Mouse (Mus musculus) frontal cortex, postnatal 10 days (tissue): ENCODE measurements around the gene Efna4.

Source experiments
- DNase-seq, 2 experiments: peaks; one replicate each; pipeline ENCODE4 v3.0.0; 2022; ENCODE audit warnings: low spot score in 2 of 2, mixed read lengths in 1 of 2

The Efna4 gene

GRCm38 (mm10) chr3:89305551-89306325 lies 32.1 kb downstream of the Efna4 start:
- DNase-seq = no peak

DNA sequence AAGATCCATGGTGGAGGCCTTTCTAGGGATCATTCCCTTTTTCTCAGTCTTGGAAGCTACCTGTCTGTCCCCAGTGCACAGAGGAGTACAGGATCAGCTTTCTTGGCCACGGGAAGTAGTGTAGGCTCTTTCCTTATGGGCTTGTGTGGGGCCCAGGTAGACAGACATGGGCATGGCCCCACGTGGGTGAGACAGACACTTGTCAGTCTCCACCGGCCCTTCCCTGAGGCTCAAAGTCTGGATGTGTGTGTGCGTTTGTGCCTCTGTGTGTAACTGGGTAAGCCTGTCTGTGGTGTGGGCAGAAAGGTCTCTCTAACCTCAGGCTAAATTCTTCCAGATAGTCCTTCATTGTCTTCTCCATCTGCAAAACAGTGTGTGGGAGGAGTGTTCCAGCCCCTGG lies 32.7 kb downstream of the Efna4 start:
- no peak for DNase-seq

- no peak for DNase-seq
Observed at GRCm38 (mm10) chr3:89304440-89304839, 33.4 kb downstream of the Efna4 start.

GRCm38 (mm10) chr3:89300514-89300913 lies 37.3 kb downstream of the Efna4 start:
- DNase-seq = no peak

- no peak for DNase-seq
Observed at GRCm38 (mm10) chr3:89300071-89300470, 37.8 kb downstream of the Efna4 start.

- DNase-seq = peak in 1 of 2 experiments; percentile 21
Observed at GRCm38 (mm10) chr3:89299499-89299898, 38.3 kb downstream of the Efna4 start.

GRCm38 (mm10) chr3:89298908-89299307 lies 38.9 kb downstream of the Efna4 start:
- no peak for DNase-seq

DNA sequence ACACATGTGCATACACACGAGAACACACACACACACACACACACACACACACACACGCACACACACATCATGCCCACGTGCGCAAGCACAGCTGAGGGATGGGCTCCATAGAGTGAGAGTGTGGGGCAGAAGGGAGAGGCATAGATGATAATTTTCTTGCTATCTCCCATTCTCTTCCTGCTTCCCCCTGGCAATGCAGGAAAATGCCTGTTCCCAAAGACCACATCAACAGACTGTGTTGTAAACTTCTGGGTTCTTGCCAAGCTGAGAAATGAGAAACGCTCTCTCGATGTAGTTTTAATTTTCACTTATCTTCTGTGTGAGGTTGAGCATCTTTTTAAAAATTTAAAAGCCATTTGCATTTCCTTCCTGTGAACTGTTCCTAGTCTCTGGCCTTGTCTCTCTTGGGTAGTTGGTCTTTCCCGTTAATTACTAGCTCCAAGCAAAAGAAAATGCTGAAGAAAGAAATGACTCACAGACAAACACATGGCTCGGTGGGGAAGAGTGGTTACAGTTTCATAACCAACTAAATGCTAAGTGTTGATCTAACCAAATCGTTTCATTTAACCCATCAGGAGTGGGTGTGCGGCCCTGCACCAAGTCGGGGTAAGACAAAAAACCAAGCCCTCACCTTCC lies 40.9 kb downstream of the Efna4 start:
- DNase-seq = no peak

- DNase-seq = no peak
Observed at GRCm38 (mm10) chr3:89295685-89296230, 42.1 kb downstream of the Efna4 start.

DNA sequence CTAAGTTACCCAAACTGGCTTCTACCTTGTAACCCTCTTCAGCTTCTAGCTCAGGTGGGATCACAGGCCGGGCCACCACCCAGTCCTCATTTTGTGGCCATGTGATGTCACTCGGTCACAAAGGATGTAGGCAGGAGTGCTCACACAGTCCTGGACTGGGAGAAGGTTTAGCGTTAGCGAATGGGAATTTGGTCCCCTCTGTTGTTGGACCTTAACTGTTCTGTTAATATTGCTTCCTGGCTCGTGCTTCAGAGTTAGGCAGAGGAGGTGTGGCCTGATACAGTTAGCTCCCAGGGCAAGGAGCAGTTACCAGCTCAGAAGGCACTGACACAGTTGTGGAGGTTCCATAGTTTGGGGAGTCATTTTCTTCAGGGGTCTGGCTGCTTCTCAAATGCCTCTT lies 43.6 kb downstream of the Efna4 start:
- DNase-seq = no peak

DNA sequence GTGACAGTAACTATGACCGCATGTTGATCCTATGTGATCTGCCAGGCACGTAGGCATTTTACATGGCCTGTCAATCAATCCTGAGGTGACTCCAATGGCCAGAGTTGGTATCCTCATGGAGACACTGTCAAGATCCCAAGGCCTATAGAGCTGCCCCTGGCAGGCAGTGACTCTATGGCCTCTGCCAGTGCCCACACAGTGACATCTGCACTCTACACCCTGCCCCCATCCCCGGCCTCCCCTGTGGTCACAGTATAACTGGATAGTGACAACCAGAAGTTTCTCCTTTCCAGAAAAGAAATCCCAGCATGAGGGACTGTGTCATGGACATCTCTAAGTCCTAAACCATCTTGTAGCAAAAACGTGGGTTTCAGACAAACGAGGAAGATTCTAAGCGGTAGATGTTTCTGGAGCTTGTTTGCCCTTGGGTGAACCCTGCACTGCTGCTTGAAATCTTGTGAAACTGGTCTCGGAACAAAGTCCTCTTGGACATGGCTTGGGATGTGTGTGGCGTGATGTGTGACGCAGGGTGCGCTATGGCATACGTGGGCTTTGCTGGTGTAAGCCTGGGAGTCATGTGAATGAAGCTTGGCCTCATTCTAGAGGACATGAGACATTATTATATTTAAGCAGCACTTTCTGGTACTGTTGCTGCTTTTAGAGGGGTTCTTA lies 44.4 kb downstream of the Efna4 start:
- DNase-seq = no peak

- DNase-seq = no peak
Observed at GRCm38 (mm10) chr3:89292303-89292702, 45.5 kb downstream of the Efna4 start.

GRCm38 (mm10) chr3:89291874-89292273 lies 46.0 kb downstream of the Efna4 start:
- DNase-seq = no peak

- DNase-seq = no peak
Observed at GRCm38 (mm10) chr3:89288503-89288928, 49.3 kb downstream of the Efna4 start.

DNA sequence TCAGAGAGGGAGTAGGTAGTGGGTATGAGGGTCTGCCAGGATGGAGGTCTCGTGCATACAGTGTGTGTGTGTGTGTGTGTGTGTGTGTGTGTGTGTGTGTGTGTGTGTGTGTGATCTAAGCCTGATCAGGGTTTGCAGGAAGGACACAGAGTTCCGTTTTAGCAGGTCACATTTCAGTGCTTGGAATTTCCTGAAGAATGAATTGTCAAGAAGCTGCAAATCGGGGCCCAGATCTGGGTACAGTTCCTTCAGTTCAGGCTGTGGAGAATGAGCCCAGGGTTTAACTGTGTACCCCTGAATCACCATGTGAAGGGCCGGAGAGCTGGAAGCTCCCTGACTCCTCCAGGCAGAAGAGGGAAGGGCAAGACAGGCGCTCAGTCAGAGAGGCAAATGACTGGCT lies 50.5 kb downstream of the Efna4 start:
- no peak for DNase-seq

DNA sequence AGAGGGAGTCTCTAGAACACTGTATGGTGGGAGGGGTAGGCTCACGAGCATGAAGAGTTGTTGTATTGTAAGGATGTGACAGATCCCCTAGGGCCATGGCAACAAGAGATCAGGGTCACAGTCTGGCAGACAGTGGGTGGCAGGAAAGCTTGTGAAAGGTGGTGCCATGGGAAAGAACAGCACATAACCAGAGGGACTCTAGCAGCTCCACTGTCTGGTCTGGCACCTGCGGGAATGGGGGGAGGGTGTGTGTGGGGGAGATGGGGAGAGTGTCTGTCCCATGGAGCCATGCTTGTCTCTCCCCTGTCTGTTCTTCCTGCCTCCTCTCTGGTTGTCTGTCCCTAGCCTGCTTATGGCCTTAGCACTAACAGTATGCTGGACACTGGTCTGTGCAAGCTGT lies 52.3 kb downstream of the Efna4 start:
- no peak for DNase-seq

DNA sequence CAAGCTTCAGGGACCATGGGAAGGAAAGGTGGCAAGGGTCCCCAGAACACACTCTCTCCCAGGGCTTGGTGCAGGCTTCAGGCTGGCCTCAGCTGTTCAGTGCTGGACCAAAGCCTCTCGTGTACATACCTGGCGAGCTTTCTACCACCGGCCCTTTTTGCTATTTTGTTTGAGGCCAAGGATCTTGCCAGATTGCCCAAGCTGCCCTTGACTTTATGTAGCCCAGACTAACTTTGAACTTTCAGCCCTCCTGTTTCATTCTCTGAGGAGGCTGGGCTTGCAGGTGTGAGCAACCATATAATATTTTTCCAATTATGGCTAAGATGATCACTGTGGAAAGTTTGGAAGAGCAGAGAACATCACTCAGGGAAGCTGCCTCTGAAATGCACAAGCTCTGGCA lies 53.6 kb downstream of the Efna4 start:
- no peak for DNase-seq
